Mouse (Mus musculus) Patski (cell line): ENCODE results near the gene Dupd1. TPM values are rescaled to one million over a fixed set of nuclear protein-coding genes. Genes with fewer than 3 reads are reported as not detected.

Experiments used
- ATAC-seq: fragments of 100-300 bp; one replicate; pipeline ENCODE4 v1.8.0; 2021
- CTCF ChIA-PET: fragments of 350-600 bp; sonication (Branson Sonifier 250); formaldehyde crosslinking; loops from one replicate; lab custom pipeline; 2022; ENCODE audit warnings: inconsistent platforms; lab: Charles Lee
- POLR2A ChIA-PET: fragments of 350-600 bp; sonication (Branson Sonifier 250); formaldehyde crosslinking; loops from one replicate; lab custom pipeline; 2022; ENCODE audit warnings: antibody characterized with exemption, inconsistent platforms; lab: Charles Lee
- DNase-seq: peaks from one replicate; pipeline ENCODE4 v3.0.0-alpha.2; 2011; ENCODE audit warnings: low read depth, low spot score
- H3K27me3 ChIP-seq: fragments of 371-371 bp; one replicate; pipeline ENCODE4 v1.5.1; 2021
- CTCF ChIP-seq: fragments of 100-300 bp; IDR thresholded peaks from one replicate; pipeline ENCODE4 v1.5.1; 2021
- in situ Hi-C: fragments of 300-500 bp; cut with MboI; formaldehyde crosslinking; loops from 3 replicates; pipeline ENCODE4 v1.11.1; 2018; ENCODE audit warnings: low pct_unique_long_range_greater_than_20kb, mixed read lengths
- polyA plus RNA-seq: library from polyadenylated mRNA; unstranded; gene quantifications from one replicate; pipeline ENCODE4 v1.2.3, GENCODE M21; 2021

Gene Dupd1
- polyA plus RNA-seq, 1 experiment from 2014 or later, result not detected

DNA sequence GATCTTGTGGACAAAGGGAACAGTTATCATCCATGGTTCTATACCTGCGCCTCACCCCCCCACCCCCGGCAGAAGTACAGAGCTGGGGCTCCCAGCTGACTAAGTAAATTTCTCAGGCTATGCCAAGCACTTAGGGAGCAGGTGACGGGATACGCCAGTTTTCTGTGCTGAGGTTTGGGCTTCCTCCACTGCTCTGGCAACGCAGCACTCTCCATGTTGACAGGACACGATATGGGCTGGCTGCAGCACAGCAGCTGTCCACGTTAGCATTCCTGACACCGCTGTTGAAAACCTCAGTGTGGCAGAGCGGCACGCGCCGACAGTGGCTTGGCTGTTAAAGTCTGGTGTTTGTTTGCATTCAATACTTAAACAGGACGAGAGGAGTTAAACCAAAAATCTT, 55.2 kb downstream of the Dupd1 start:
- no peak for TF ChIP-seq CTCF
- ChIA-PET CTCF (interaction anchor here (1.2 to 2.7 kb wide), 3 partner anchors 12 to 521 kb away, joined by 3 to 12 read pairs (median 5); no protein-coding TSS in a partner anchor), POLR2A (interaction anchor here (0.6 kb wide), 1 partner anchor 746 kb away, joined by 3 read pairs; no protein-coding TSS in a partner anchor)
- no peak for DNase-seq
- in situ Hi-C loops, result no loop called here
- no peak for ATAC-seq
- no peaks in the 10 kb centered on the region for H3K27me3 ChIP-seq

DNA sequence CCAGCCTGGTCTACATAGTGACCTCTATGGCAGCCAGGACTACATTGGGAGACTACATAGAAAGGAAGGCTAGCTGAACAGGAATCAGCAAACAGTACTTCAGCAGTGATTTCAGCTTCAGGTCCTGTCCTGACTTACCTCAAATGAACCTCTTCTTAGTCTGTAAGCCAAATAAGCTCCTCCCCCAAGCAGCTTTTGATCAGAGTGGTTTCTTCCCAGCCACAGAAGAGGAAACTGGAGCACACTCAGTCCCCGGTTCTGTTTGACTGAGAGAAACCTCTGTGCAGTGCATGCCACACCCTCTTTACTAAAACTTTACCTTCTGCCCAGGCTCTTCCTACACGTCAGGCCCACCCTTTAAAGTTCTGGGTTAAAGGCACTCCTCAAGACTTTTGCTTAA, 60.6 kb downstream of the Dupd1 start:
- no peaks in the 10 kb centered on the region for H3K27me3 ChIP-seq
- in situ Hi-C loops, result no loop called here
- TF ChIP-seq CTCF, result no peak
- ChIA-PET POLR2A (interaction anchor here (0.9 kb wide), 1 partner anchor 15 kb away, joined by 3 read pairs; no protein-coding TSS in a partner anchor), CTCF (no interaction called here)
- ATAC-seq, result no peak
- DNase-seq, result no peak

DNA sequence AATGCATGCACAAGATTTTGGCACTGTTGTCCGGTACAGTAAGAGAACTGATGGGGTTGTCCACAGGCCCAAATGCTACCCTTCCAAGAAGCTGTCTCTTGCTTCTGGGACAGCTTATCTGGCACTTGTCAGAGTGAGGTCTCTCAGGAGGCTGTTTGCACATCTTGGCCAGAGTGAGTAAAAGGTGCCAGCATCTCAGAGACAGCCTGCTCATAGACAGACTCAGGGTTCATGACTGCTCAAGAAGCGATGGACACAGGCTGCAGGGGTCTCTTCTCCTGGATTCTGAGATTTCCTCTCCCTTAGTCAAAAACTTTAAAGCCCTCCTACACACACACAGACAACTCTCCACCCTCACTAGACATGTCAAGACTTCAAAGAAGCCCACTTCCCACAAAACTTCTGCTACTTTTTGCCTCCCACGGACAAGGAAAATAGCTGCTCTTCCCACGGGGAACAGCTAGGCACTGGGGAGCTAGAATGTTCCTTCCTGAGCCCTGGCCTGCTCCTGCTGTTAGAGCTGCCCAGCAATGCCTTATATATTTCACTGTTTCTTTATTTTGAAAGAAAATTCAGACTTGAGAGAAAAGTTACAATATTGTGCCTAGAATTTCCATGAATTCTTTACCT, 73.5 kb downstream of the Dupd1 start:
- POLR2A ChIA-PET, result no interaction called here
- in situ Hi-C loops, result no loop called here
- DNase-seq (no peak), ATAC-seq (no peak)
- CTCF ChIA-PET, result no interaction called here
- no peaks in the 10 kb centered on the region for H3K27me3 ChIP-seq
- no peak for TF ChIP-seq CTCF

DNA sequence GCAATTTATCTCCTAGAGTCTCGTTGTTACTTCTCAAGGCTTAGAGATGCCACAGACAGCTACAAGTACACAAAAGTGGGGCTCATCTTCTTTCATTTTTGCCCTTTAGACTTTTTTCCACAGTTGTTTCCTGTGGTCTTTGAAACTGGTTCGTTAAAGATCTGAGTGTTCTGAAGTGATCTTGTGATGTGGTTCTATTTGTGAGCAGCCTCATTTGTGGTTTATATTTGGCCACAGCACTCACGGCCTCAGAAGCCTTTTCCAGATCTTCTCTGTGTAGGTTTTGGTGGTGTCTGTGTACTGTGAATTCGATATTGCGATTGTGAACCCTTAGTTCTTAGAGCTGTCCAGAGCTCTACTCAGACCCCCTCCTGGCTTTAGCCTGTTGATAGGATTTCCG, 77.8 kb downstream of the Dupd1 start:
- in situ Hi-C loops, result no loop called here
- ChIA-PET POLR2A (no interaction called here), CTCF (no interaction called here)
- DNase-seq (no peak), ATAC-seq (no peak)
- TF ChIP-seq CTCF, result no peak
- no peaks in the 10 kb centered on the region for H3K27me3 ChIP-seq

DNA sequence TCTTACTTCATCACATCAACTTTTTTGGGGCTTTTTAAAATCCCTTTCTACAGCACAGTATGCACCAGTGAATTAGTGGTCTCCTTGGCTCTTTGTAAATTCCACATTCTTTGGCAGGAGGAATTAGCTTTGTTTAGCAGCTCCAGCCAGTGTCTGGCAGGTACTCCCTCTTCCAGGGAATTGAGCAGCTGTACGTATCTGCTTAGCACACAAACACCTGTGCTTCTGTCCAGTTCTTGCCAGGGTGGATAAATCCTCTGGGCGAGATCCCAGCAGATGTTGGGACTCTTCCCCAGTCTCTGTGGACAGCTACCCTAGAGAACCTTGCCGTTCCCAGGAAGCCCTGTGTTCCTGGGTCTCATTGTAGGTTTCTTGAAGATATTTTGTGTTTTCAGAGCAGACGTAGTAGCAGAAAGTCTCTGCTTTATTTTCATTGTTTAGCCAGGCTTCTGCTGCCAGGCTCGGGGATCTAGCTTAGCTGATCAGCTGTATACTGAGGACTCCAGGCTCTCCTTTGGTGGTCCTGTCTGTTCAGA, 82.6 kb downstream of the Dupd1 start:
- ATAC-seq (no peak), DNase-seq (no peak)
- no peak for TF ChIP-seq CTCF
- ChIA-PET CTCF (no interaction called here), POLR2A (interaction anchor here (1.7 kb wide), 1 partner anchor 14 kb away, joined by 4 read pairs; no protein-coding TSS in a partner anchor)
- in situ Hi-C loops, result no loop called here
- H3K27me3 ChIP-seq, result no peaks in the 10 kb centered on the region

Other genes with a start within 250 kb of the Dupd1 start
- 21.4 TPM for gene Kat6b, start 233.1 kb downstream of the Dupd1 start, polyA plus RNA-seq
- 26.1 TPM for gene Samd8, start 36.0 kb upstream of the Dupd1 start, polyA plus RNA-seq
- 0.36 TPM for gene Dusp13, start 36.6 kb upstream of the Dupd1 start, polyA plus RNA-seq
- 530 TPM for gene Vdac2, start 110.7 kb upstream of the Dupd1 start, polyA plus RNA-seq
- 87.0 TPM for gene Comtd1, start 134.4 kb upstream of the Dupd1 start, polyA plus RNA-seq